Mouse (Mus musculus) liver, embryonic 11.5 days (tissue): Measurements from ENCODE around the gene Ttc41. TPM values are rescaled to one million over a fixed set of nuclear protein-coding genes. Genes with fewer than 3 reads are reported as not detected.

Source experiments
- ATAC-seq: fragments of 200-750 bp; cut with Nextera tagmentation; replicated peaks from 2 replicates; pipeline ENCODE4 v1.8.0; 2017; ENCODE audit warnings: moderate number of reproducible peaks, mild to moderate bottlenecking, moderate TSS enrichment, moderate library complexity; ENCODE audit not compliant: low FRiP score
- DNase-seq: peaks from one replicate; pipeline ENCODE4 v3.0.0-alpha.2; 2017; ENCODE audit warnings: low spot score
- H3K27ac ChIP-seq: fragments of 300-500 bp; sonication (generic); 2 replicates; pipeline ENCODE4 v1.5.1; 2014; ENCODE audit warnings: mild to moderate bottlenecking, low read depth, low read length, control low read depth
- H3K27me3 ChIP-seq: fragments of 300-500 bp; sonication (generic); replicated peaks from 2 replicates; pipeline ENCODE4 v1.6.1; 2014; ENCODE audit warnings: low read length, mixed read lengths; ENCODE audit not compliant: control insufficient read depth, insufficient read depth
- H3K36me3 ChIP-seq: fragments of 300-500 bp; sonication (generic); 2 replicates; pipeline ENCODE4 v1.6.1; 2014; ENCODE audit warnings: mild to moderate bottlenecking, low read length, moderate library complexity, mixed read lengths; ENCODE audit not compliant: control insufficient read depth, insufficient read depth
- H3K4me1 ChIP-seq: fragments of 300-500 bp; sonication (generic); replicated peaks from 2 replicates; pipeline ENCODE4 v1.6.1; 2014; ENCODE audit warnings: low read length, mixed read lengths; ENCODE audit not compliant: control insufficient read depth, insufficient read depth
- H3K4me2 ChIP-seq: fragments of 300-500 bp; sonication (generic); 2 replicates; pipeline ENCODE4 v1.6.1; 2014; ENCODE audit warnings: mild to moderate bottlenecking, control low read depth, moderate library complexity
- H3K4me3 ChIP-seq: fragments of 300-500 bp; sonication (generic); 2 replicates; pipeline ENCODE4 v1.5.1; 2014; ENCODE audit warnings: low read depth, low read length, control low read depth
- H3K9ac ChIP-seq: fragments of 300-500 bp; sonication (generic); 2 replicates; pipeline ENCODE4 v1.6.1; 2014; ENCODE audit warnings: low read depth, low read length, control low read depth
- H3K9me3 ChIP-seq: fragments of 300-500 bp; sonication (generic); 2 replicates; pipeline ENCODE4 v1.6.1; 2016; ENCODE audit warnings: low read length, inconsistent platforms, mixed read lengths; ENCODE audit not compliant: control insufficient read depth
- WGBS: fragments of 180-500 bp; shearing (Covaris S2); extraction: QIAGEN DNeasy Blood & Tissue Kit; methylation state at CpG from one replicate; pipeline ENCODE4 v1.1.7; 2014; 5-methylcytosine and 5-hydroxymethylcytosine counted together
- polyA plus RNA-seq: library from polyadenylated mRNA; unstranded; fragments of >200 nt; fragmentation: Nextera tagmentation; extraction: Ambion mirVana; gene quantifications from 2 replicates; pipeline ENCODE4 v1.2.1, GENCODE M21; 2014

Ttc41 gene
- polyA plus RNA-seq, 1 experiment from 2014 or later, result 1.2 TPM

DNA sequence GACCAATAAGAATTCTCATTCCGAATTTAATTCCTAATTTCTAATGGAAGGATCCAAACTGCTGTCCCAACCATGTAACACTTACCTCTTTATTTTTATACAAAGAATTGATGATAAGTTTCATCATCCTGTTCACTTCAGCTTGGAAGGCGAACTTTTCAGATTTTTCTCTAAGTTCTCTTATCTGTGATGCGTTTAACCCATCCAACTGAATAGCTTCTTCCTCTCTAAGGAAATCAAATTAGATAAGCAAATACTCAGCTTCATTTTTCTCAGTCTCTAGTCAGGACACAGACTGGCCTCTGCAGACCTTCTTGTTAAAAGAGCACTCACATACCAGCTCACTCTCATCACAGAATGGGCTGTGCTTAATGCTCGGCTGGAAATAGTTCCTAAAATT lies 2.2 kb upstream of the Ttc41 start:
- 54% methylated on average over 4 of the region's 4 CpGs for WGBS
- Histone ChIP-seq H3K9ac (peak overlapping the region; percentile 94), H3K27me3 (no peaks in the 10 kb centered on the region), H3K4me2 (peak overlapping the region; percentile 95), H3K9me3 (no peaks in the 10 kb centered on the region), H3K4me3 (peak overlapping the region; percentile 94), H3K4me1 (peaks cover 32% of the 10 kb centered on the region), H3K27ac (no peak overlapping the region), H3K36me3 (peaks cover 44% of the 10 kb centered on the region)
- ATAC-seq, result no peak
- DNase-seq, result no peak

DNA sequence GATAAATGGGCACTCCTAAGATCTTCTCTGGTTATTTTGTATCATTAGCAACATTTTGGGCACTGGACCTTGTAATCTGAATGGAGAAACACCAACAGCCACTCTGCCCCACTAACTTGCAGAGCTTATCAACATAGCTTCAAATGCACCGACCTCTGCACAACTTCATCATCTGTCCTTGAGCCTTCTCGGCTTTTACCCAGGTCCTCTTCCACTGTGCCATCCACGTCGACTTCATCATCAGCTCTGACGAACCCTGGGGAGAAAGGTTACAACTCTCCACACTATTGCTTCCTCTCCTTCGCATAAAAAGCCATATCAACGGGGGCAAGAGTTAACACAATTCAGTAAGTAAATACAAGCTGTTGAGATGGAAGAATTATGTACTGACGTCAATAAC lies 1.5 kb upstream of the Ttc41 start:
- peaks cover 38% of the 10 kb centered on the region for H3K36me3 ChIP-seq
- H3K9me3 ChIP-seq, result no peaks in the 10 kb centered on the region
- no peak for DNase-seq
- peak overlapping the region; percentile 95 for H3K4me2 ChIP-seq
- peak overlapping the region; percentile 94 for H3K9ac ChIP-seq
- 2% methylated on average over 8 of the region's 8 CpGs for WGBS
- H3K4me1 ChIP-seq, result peaks cover 32% of the 10 kb centered on the region
- H3K27ac ChIP-seq, result no peak overlapping the region
- H3K27me3 ChIP-seq, result no peaks in the 10 kb centered on the region
- ATAC-seq, result no peak
- peak overlapping the region; percentile 94 for H3K4me3 ChIP-seq

- Histone ChIP-seq H3K27me3 (no peaks in the 10 kb centered on the region), H3K4me2 (peak overlapping the region; percentile 95), H3K36me3 (peaks cover 34% of the 10 kb centered on the region), H3K9ac (peak overlapping the region; percentile 94), H3K27ac (peak overlapping the region; percentile 81), H3K4me1 (peaks cover 30% of the 10 kb centered on the region), H3K4me3 (peak overlapping the region; percentile 94), H3K9me3 (no peaks in the 10 kb centered on the region)
- DNase-seq (peak; percentile 52), ATAC-seq (peak; percentile 4; the same call in 1 of the 2 replicates)
- WGBS, result under 1% methylated on average over 33 of the region's 33 CpGs
These were observed 921 bp upstream of the Ttc41 start for GRCm38 (mm10) chr10:86704589-86705191.

GRCm38 (mm10) chr10:86705922-86706752 lies 526 bp downstream of the Ttc41 start:
- peak overlapping the region; percentile 85 for H3K9ac ChIP-seq
- no peaks in the 10 kb centered on the region for H3K27me3 ChIP-seq
- H3K4me3 ChIP-seq, result peak overlapping the region; percentile 94
- H3K4me2 ChIP-seq, result peak overlapping the region; percentile 83
- DNase-seq, result peak; percentile 87
- peak; percentile 80 for ATAC-seq
- peaks cover 23% of the 10 kb centered on the region for H3K36me3 ChIP-seq
- H3K9me3 ChIP-seq, result no peaks in the 10 kb centered on the region
- peak overlapping the region; percentile 95 for H3K27ac ChIP-seq
- peaks cover 23% of the 10 kb centered on the region for H3K4me1 ChIP-seq
- WGBS, result 4% methylated on average over 33 of the region's 33 CpGs

GRCm38 (mm10) chr10:86707134-86707533 lies 1.5 kb downstream of the Ttc41 start:
- WGBS, result 75% methylated on average over 3 of the region's 3 CpGs
- H3K4me2 ChIP-seq, result peak overlapping the region; percentile 83
- H3K27me3 ChIP-seq, result no peaks in the 10 kb centered on the region
- H3K4me3 ChIP-seq, result no peak overlapping the region; the same call in 1 of the 2 replicates
- no peak overlapping the region for H3K9ac ChIP-seq
- H3K9me3 ChIP-seq, result no peaks in the 10 kb centered on the region
- peaks cover 17% of the 10 kb centered on the region for H3K4me1 ChIP-seq
- H3K27ac ChIP-seq, result peak overlapping the region; percentile 95; the same call in 1 of the 2 replicates
- DNase-seq (no peak), ATAC-seq (no peak)
- peaks cover 19% of the 10 kb centered on the region for H3K36me3 ChIP-seq

- WGBS, result 75% methylated on average over 3 of the region's 3 CpGs
These were observed 6.5 kb downstream of the Ttc41 start for GRCm38 (mm10) chr10:86712156-86712555.

DNA sequence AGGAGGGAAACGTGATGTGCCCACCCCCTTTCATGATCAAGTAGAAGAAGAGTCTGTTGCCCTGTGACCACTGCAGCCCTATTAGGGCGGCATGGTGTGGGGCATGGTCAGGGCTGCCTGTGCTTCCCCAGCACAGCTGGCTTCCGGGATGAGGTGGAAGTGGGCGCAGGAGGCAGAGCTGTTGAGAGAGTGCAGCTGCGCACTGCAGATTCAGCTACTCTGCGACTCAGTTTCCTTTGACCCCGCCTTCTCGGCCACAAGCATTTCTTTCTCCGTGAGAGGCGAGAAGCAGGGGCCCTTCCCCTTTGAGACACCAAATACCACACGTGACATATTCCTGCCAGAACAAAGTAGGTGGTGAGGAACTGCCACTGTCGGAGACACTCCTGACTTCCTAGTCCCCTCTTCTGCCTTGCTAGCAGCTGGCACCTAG lies 22.0 kb downstream of the Ttc41 start:
- peak; percentile 61 for DNase-seq
- Histone ChIP-seq H3K9ac (peak overlapping the region; percentile 52), H3K9me3 (no peaks in the 10 kb centered on the region), H3K4me1 (no peaks in the 10 kb centered on the region; the same call in 1 of the 2 replicates), H3K27ac (no peak overlapping the region), H3K27me3 (no peaks in the 10 kb centered on the region), H3K36me3 (no peaks in the 10 kb centered on the region), H3K4me2 (peak overlapping the region; percentile 72), H3K4me3 (peak overlapping the region; percentile 39)
- 3% methylated on average over 12 of the region's 12 CpGs for WGBS
- ATAC-seq, result peak; percentile 80

More at GRCm38 (mm10) chr10:86712156-86712555, 6.5 kb downstream of the Ttc41 start:
- H3K9me3 ChIP-seq, result no peaks in the 10 kb centered on the region
- no peaks in the 10 kb centered on the region for H3K36me3 ChIP-seq
- H3K27me3 ChIP-seq, result no peaks in the 10 kb centered on the region
- no peak overlapping the region for H3K4me3 ChIP-seq
- H3K9ac ChIP-seq, result no peak overlapping the region
- H3K4me2 ChIP-seq, result no peak overlapping the region
- ATAC-seq (no peak), DNase-seq (no peak)
- no peaks in the 10 kb centered on the region for H3K4me1 ChIP-seq
- H3K27ac ChIP-seq, result no peak overlapping the region

GRCm38 (mm10) chr10:86728176-86728575 lies 22.6 kb downstream of the Ttc41 start:
- H3K4me1 ChIP-seq, result no peaks in the 10 kb centered on the region; the same call in 1 of the 2 replicates
- 86% methylated on average over 3 of the region's 3 CpGs for WGBS
- DNase-seq, result no peak
- no peak for ATAC-seq
- no peaks in the 10 kb centered on the region for H3K9me3 ChIP-seq
- H3K27ac ChIP-seq, result no peak overlapping the region
- H3K9ac ChIP-seq, result no peak overlapping the region
- no peaks in the 10 kb centered on the region for H3K36me3 ChIP-seq
- peak overlapping the region; percentile 72; the same call in 1 of the 2 replicates for H3K4me2 ChIP-seq
- H3K4me3 ChIP-seq, result no peak overlapping the region
- no peaks in the 10 kb centered on the region for H3K27me3 ChIP-seq
